Mouse (Mus musculus): ENCODE measurements around the gene Tcp11l1.
A peak's percentile ranks its signal among the peaks of the same experiment; 100 is the strongest.

The Tcp11l1 gene

GRCm38 (mm10) chr2:104712486-104712809 is 479 bp upstream of the Tcp11l1 start:
- DNase-seq (ENCODE audit: extremely low spot score), result no peak

DNA sequence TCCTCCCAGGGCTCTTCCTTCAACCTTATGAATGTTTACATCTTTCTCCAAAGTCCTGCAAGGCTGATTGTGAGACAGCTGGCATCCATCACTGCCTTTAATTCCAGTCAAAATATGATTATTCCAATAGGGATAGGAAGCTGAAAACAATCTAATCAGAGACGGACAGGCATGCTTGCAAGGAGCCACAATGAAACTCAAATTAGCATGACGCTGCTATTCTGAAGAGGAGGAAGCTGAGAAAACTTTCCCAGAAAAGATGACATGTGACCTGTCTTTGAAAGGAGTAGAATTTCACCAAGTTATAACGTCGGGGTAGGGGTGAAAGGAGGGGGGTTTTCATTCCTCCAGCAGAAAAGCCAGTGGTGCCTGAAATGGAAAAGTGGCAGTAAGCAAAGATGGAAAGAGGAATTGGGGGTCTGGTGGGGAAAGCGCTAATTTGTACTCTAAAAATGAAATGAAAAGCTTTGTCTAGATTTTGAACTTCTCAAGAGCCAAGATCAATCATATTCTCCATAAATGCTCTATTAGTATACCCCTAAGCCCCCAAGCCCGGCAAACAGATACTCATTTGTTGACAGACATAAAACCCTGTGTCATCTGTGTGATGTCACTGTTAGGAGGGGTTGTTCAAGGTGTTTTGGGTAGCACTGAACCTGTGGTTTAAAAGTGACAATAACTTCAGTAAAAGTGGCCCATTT is 1.1 kb downstream of the Tcp11l1 start:
- DNase-seq (ENCODE audit: extremely low spot score), result peak; percentile 8

GRCm38 (mm10) chr2:104709786-104710337 is 2.1 kb downstream of the Tcp11l1 start:
- DNase-seq (ENCODE audit: extremely low spot score), result no peak

DNA sequence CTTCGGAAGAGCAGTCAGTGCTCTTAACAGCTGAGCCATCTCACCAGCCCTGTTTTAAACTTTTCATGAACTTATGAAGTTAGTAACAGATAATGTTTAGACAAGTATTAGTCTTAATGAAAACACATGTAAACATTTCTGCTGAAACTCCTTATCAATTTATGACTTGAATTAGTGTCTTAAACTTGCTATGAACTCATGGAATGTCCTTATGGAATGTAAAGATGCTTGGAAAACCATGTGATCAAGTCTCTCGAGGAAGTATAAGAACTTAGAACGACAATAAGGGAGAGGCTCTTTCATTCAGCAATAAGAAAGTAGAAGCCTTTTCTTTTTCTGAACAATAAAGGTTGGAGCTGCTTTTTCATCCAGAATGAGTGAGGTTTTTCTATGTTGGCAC is 7.6 kb downstream of the Tcp11l1 start:
- DNase-seq (ENCODE audit: extremely low spot score), result no peak

DNA sequence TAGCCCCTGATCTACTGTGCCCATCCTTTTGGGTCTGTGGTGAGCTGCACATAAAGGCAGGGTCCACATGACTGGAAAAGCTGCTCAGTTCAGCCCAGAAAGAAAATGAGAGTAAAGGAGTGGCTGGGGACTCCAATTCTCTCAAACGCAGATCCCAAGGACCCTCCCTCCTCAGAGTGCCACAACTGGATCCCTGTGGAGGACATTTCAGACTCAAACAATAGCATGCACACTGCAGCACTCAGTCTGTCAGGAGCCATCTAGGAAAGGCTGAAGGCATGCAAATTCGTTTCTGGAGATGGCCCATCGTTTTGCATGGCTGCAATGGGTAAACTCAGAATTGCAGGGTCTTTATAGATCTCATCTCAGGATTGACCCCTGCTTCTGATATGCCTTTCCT is 8.8 kb downstream of the Tcp11l1 start:
- DNase-seq (ENCODE audit: extremely low spot score), result no peak

DNA sequence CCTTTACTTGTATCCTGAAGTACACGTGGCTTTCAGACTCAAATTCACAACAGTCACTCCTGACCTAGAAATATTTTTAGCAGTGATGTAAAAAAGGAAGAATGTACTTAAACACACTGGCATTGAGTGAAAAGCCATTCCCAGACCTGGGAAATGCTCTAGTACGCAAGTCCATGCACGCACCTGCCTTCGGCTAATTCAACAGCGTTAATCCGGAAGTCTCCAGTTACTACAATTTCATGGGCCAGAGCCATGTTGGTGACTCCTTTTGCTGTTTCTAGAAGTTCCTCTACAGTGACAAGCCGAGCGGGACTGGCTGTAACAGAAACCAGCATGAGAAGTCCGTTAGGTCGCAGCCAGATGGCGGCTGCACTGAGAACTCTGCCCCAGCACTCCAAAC is 12.3 kb downstream of the Tcp11l1 start:
- DNase-seq (ENCODE audit: extremely low spot score), result no peak

DNA sequence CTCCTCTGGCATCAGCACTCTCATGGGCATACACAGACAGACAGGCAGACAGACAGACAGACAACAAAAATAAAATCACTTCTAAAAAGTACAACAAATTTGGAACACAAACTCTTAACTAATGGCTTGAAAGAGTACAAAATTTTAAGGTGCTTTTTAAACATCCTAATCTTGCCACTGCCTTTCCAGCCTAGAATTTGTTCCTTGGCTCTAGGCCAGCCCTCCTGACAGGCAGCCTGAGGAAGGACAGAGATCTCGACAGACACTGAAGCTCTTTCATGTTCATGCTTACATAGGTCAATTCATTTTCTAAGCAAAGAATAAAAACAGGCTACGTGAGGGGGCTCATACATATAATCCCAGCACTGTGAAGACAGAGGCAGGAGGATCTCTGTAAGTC is 19.4 kb downstream of the Tcp11l1 start:
- no peak for DNase-seq (ENCODE audit: extremely low spot score)

DNA sequence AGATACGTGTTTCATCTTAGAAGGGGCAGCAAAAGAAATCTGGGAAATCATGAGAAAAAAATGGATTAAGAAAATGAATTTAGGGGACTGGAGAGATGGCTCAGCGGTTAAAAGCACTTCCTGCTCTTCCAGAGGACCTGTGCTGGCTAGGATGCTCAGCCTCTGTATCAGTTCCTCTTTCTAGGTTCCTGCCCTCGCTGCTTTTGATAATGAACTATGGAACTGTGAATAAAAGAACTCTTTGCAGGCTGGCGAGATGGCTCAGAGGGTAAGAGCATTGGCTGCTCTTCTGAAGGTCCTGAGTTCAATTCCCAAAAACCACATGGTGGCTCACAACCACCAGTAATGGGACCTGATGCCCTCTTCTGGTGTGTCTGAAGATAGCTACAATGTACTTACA is 21.2 kb downstream of the Tcp11l1 start:
- no peak for DNase-seq (ENCODE audit: extremely low spot score)

- DNase-seq (ENCODE audit: extremely low spot score), result no peak
These were observed 23.2 kb downstream of the Tcp11l1 start for GRCm38 (mm10) chr2:104688724-104689123.

- DNase-seq (ENCODE audit: extremely low spot score), result no peak
These were observed 23.6 kb downstream of the Tcp11l1 start for GRCm38 (mm10) chr2:104688321-104688720.

- no peak for DNase-seq (ENCODE audit: extremely low spot score)
These were observed 24.7 kb downstream of the Tcp11l1 start for GRCm38 (mm10) chr2:104687261-104687660.

DNA sequence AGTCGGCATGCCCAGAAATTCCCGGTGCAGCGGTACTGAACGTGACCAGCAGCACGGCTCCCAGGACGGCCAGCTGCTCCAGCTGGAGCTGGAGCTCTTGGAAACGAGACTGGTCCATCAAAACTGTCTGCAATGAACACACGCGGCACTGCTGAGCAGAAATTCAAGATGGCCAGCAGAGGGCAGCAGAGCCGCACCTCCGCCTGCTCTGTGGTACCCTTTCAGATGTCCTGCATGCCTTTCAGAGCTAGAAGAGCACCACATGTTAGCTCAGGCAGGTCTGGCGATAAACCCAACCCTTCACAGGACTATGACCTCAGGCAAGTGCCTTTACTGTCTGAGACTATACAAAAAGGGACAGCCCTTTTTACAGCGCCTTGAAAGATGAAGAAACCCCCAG is 26.6 kb downstream of the Tcp11l1 start:
- DNase-seq (ENCODE audit: extremely low spot score), result peak; percentile 79

GRCm38 (mm10) chr2:104684771-104685170 is 27.2 kb downstream of the Tcp11l1 start:
- no peak for DNase-seq (ENCODE audit: extremely low spot score)

DNA sequence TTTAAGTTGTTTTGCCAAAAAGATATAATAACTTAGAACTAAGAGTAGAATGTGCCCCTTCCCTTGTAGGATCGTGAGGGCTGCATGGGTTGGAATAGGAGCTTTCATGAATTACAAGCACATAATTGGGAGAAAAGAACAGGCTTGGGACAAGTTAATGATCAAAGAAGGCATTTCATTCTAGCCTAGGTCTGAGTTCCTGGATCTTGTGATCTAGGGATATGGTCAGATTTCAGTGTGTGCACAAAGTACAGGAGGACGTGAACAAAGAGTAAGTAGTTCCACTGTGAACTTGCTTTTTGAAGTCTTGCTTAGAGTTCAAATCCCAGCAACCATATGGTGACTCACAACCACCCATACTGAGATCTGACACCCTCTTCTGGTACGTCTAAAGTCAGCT is 34.6 kb downstream of the Tcp11l1 start:
- DNase-seq (ENCODE audit: extremely low spot score), result no peak

- DNase-seq (ENCODE audit: extremely low spot score), result no peak
These were observed 40.2 kb downstream of the Tcp11l1 start for GRCm38 (mm10) chr2:104671724-104672123.

GRCm38 (mm10) chr2:104669122-104669804 is 42.7 kb downstream of the Tcp11l1 start:
- no peak for DNase-seq (ENCODE audit: extremely low spot score)

DNA sequence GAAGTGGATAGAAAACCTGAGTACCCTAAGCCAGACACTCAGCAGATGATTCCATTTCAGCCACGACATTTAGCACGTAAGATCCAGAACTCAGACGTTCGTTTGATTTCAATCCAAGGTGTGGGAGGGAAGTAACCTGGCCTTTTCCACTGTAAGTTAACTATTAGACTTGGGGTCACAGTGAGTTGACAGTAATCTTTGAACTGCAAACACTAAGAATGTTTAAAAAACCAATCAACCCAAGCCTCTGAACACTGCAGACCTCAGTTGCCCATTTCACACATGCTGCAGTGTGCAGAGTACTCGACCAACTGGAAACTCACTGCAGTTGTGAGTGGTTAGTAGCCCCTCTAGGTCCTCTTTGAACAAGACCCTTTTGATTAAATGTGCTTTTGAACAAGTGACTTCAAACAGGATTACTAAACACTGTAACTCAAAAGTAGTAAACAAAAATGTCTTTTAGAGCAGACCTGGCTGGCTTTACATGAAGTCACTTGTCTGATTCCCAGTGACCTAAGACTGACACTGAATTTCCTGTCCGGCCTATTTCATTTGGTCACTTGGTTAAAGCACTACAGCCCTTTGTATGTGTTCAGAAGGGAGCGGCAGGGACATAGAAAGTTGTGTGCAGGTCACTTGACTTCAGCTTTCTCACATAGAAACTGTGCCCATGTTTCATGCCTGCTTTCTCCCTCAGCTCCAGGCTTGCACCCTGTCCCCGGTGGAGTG is 48.4 kb downstream of the Tcp11l1 start:
- no peak for DNase-seq (ENCODE audit: extremely low spot score)

GRCm38 (mm10) chr2:104658659-104659058 is 53.3 kb downstream of the Tcp11l1 start:
- DNase-seq (ENCODE audit: extremely low spot score), result no peak

DNA sequence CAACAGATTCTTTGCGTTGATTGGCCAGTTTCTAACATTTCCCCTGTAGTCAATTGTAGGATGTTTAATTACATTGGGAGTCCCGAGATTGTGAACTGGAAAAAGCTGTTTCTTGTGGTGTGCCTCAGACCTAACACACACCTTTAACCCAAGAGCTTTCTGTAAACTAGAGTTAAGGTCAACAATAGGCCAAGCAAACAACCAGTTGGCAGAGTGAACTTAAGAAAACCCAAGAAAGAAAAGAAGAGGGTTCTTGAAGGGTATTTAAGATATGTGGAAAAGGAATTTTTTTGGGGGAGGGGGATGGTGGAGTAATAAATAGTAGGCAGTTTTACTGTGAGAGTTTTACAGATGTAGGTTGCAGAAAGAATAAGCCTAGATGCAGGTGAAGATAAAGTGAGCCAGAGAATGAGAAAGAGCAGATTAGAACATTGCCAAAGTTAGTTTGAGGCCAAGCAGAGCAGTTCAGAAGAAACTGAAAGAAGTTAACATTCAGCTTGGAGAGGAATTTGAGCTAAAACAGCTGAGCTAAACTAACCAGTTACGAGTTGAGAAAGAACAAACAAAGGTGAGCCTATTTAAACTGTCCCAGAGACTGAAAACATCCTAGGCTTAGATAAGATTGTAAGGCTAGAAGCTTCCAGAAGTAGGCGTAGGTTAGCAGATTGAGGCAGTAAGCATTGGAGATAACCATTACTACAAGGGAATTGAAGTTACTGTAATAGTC is 95.8 kb downstream of the Tcp11l1 start:
- DNase-seq (ENCODE audit: extremely low spot score), result no peak

DNA sequence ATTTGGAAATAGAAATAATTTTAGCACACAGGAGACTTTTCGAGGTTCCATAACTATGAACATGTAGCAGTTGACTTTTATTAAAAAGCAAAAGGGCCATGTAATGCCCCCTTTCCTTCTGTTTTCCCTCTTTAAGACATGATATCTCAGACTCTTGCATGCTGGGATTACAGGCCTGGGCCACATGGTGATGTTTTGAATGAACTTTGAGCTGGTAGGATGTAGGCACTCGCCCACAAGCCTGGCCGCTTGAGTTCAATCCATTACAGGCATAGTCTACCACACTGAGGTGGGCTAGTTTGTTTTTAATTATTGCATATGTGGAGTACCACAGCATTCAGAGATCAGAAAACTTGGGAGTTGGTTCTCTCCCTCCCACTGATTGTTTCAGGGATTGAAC is 97.2 kb downstream of the Tcp11l1 start:
- DNase-seq (ENCODE audit: extremely low spot score), result no peak
